Mouse (Mus musculus) brain, embryonic 14.5 days (tissue): Measurements from ENCODE around the gene Pik3cd. TPM values are rescaled to one million over a fixed set of nuclear protein-coding genes. Genes with fewer than 3 reads are reported as not detected.

ENCODE experiments used
- DNase-seq: peaks from one replicate; pipeline ENCODE4 v3.0.0-alpha.2; 2011; ENCODE audit warnings: low read depth
- CTCF ChIP-seq: fragments of 200-500 bp; IDR thresholded peaks from 2 replicates; pipeline ENCODE4 v1.5.1; 2012; ENCODE audit warnings: inconsistent platforms, mild to moderate bottlenecking, moderate library complexity, borderline replicate concordance; ENCODE audit not compliant: insufficient read depth, insufficient read length; ENCODE audit errors: extremely low read depth
- POLR2A ChIP-seq: fragments of 200-500 bp; IDR thresholded peaks from 2 replicates; pipeline ENCODE4 v1.6.1; 2012; ENCODE audit warnings: mild to moderate bottlenecking, inconsistent platforms, borderline replicate concordance; ENCODE audit not compliant: poor library complexity, insufficient read depth, insufficient read length, severe bottlenecking; ENCODE audit errors: extremely low read depth
- polyA plus RNA-seq: library from polyadenylated mRNA; depleted of rRNA; stranded (reverse); fragments of >200 nt; gene quantifications from 2 replicates; pipeline ENCODE4 v1.2.3, GENCODE M21; 2012

The Pik3cd gene
- polyA plus RNA-seq, 1 experiment = 22.4 TPM

- DNase-seq = no peak
- TF ChIP-seq CTCF (no peak), POLR2A (no peak)
These were observed 32.5 kb upstream of the Pik3cd start for GRCm38 (mm10) chr4:149734730-149735475.

GRCm38 (mm10) chr4:149734246-149734645 lies 31.9 kb upstream of the Pik3cd start:
- no peak for DNase-seq
- TF ChIP-seq POLR2A (no peak), CTCF (no peak)

- TF ChIP-seq CTCF = no peak
- TF ChIP-seq POLR2A = no peak
- peak; percentile 73 for DNase-seq
These were observed 31.4 kb upstream of the Pik3cd start for GRCm38 (mm10) chr4:149733748-149734147.

GRCm38 (mm10) chr4:149732800-149733199 lies 30.4 kb upstream of the Pik3cd start:
- no peak for TF ChIP-seq CTCF
- no peak for TF ChIP-seq POLR2A
- DNase-seq = no peak

GRCm38 (mm10) chr4:149732313-149732712 lies 29.9 kb upstream of the Pik3cd start:
- DNase-seq = no peak
- TF ChIP-seq POLR2A (no peak), CTCF (no peak)

GRCm38 (mm10) chr4:149730827-149731226 lies 28.5 kb upstream of the Pik3cd start:
- TF ChIP-seq CTCF (no peak), POLR2A (no peak)
- no peak for DNase-seq

- DNase-seq = no peak
- no peak for TF ChIP-seq POLR2A
- no peak for TF ChIP-seq CTCF
These were observed 26.4 kb upstream of the Pik3cd start for GRCm38 (mm10) chr4:149728810-149729209.

GRCm38 (mm10) chr4:149727636-149728035 lies 25.3 kb upstream of the Pik3cd start:
- TF ChIP-seq POLR2A (no peak), CTCF (no peak)
- no peak for DNase-seq

- peak; percentile 65 for DNase-seq
- TF ChIP-seq CTCF = peak; percentile 73
- TF ChIP-seq POLR2A = no peak
These were observed 23.4 kb upstream of the Pik3cd start for GRCm38 (mm10) chr4:149725661-149726350.

GRCm38 (mm10) chr4:149724916-149725470 lies 22.6 kb upstream of the Pik3cd start:
- no peak for DNase-seq
- TF ChIP-seq CTCF (no peak), POLR2A (no peak)

- TF ChIP-seq POLR2A (no peak), CTCF (peak; percentile 58)
- peak; percentile 55 for DNase-seq
These were observed 21.7 kb upstream of the Pik3cd start for GRCm38 (mm10) chr4:149723855-149724731.
